ENCODE assay signal across 8 mouse cellular contexts in the genomic region with DNA sequence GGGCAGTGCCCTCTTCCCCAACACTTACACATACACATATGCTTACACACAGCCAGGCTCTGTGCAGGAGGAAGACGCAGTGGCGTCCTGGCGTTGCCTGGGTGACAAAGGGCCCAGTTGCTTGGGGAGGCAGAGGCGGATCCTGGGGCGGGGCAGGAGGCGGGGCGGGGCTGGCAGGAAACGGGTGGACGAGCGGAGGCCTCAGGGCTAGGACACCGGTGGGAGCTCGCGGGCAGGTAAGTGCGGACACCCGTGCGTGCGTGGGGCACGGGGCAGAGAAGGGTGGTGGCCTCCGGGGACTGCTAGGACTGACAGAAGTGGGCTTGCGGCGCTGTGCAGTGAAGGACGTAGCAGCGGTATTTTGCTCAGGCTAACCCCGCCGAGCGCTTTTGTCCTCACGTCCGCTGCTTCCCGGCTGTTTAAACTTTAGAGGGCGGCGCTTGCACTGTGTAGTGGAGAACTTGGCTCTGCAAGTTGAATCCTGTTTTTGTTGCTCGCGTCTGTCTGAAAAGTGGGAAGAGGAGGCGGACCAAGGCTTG. TPM values are rescaled to one million over a fixed set of nuclear protein-coding genes. Genes with fewer than 3 reads are reported as not detected.
DNase-seq lines count a peak whose midpoint lies in the region; ATAC-seq and TF ChIP-seq lines count a peak whose summit lies in the region.

A gene (plus strand): TSS at position 155 of the 539 bp plus-strand sequence.

- WGBS in hindbrain, postnatal 0 days, result under 1% methylated on average over 33 of the region's 34 CpGs

- peaks cover 1% of the 10 kb centered on the region; the same call in 1 of the 2 replicates for H3K4me1 ChIP-seq in cortical plate, adult 2 months (ENCODE audit: control insufficient read depth, insufficient read depth, low read length)
- 0 out of 2 replicates have a peak, but pooled peaks cover 6% of the 10 kb centered on the region for H3K4me1 ChIP-seq in hindbrain, postnatal 0 days (ENCODE audit: insufficient read depth, low read length)

- peak; percentile 99 for ATAC-seq in activated CD4-positive, CD25-positive, alpha-beta regulatory T cell, adult 4 months
- peak; percentile 88 for ATAC-seq in hindbrain, postnatal 0 days

- H3K9me3 ChIP-seq in hindbrain, postnatal 0 days (ENCODE audit: low read length), result no peaks in the 10 kb centered on the region

- H3K36me3 ChIP-seq in hindbrain, postnatal 0 days (ENCODE audit: insufficient read depth, low read length), result no peaks in the 10 kb centered on the region

- peak within 1 kb of the TSS; percentile 48 for H3K9ac ChIP-seq in hindbrain, postnatal 0 days (replicated peaks; ENCODE audit: low read length)

- H3K27ac ChIP-seq in cortical plate, adult 2 months (ENCODE audit: insufficient read depth, low read length), result no peak within 1 kb of the TSS
- H3K27ac ChIP-seq in hindbrain, postnatal 0 days, result peak within 1 kb of the TSS; percentile 51; the same call in 1 of the 2 replicates

- H3K4me3 ChIP-seq in cortical plate, adult 2 months (ENCODE audit: insufficient read depth, low read length), result peak within 1 kb of the TSS; percentile 68
- peak within 1 kb of the TSS; percentile 51 for H3K4me3 ChIP-seq in hindbrain, postnatal 0 days (ENCODE audit: low read length)

- no peaks in the 10 kb centered on the region for H3K27me3 ChIP-seq in hindbrain, postnatal 0 days (ENCODE audit: insufficient read depth, low read length)

- H3K4me2 ChIP-seq in hindbrain, postnatal 0 days (ENCODE audit: low read depth, low read length), result peak within 1 kb of the TSS; percentile 75

- peak; percentile 77 for DNase-seq in gastrocnemius, postnatal 10 days
- peak; percentile 59 for DNase-seq in hindbrain, postnatal 0 days (ENCODE audit: low spot score)
- peak; percentile 35 for DNase-seq in left cerebral cortex, adult 11 months (ENCODE audit: low spot score)
- peak; percentile 88 to 89 for DNase-seq in lung, postnatal 4 days
- DNase-seq in right cerebral cortex, adult 18-20 months, result peak; percentile 60
- peak; percentile 80 for DNase-seq in urinary bladder, adult 2 months (ENCODE audit: low spot score)

- TF ChIP-seq POLR2A in cortical plate, adult 2 months (IDR thresholded peaks at IDR 0.05; ENCODE audit: extremely low read depth, insufficient read depth, low read length), result no peak

- no peak for TF ChIP-seq CTCF in cortical plate, adult 2 months (IDR thresholded peaks at IDR 0.05; ENCODE audit: extremely low read depth, insufficient read depth, low read length)
- no peak for TF ChIP-seq CTCF in hindbrain, postnatal 0 days (IDR thresholded peaks at IDR 0.05; ENCODE audit: low read depth)

RNA-seq across cellular contexts. Expression of the gene that starts here (rescaled TPM):
- 10 to 100 TPM; 67.0 to 84.2 TPM for polyA plus RNA-seq in activated CD4-positive, CD25-positive, alpha-beta regulatory T cell, adult 4 months (2017; shearing (Covaris generic))
- polyA plus RNA-seq in cortical plate, adult 2 months (2012; rRNA removed), result 13.8 and 15.7 TPM in 2 replicates
- total RNA-seq in gastrocnemius, postnatal 10 days (2021), result 1 to 10 TPM; 5.6 to 8.2 TPM
- 5.0 and 10.6 TPM in 2 replicates for total RNA-seq in hindbrain, postnatal 0 days (2014; rRNA removed)
- polyA plus RNA-seq in hindbrain, postnatal 0 days (2015; fragmentation: Nextera tagmentation; extraction: Ambion mirVana), result 17.5 and 25.3 TPM in 2 replicates
- 38.2 and 48.0 TPM in 2 replicates for polyA plus RNA-seq in urinary bladder, adult 2 months (2012; rRNA removed)

Comparison
In these comparisons a context has a peak if more than half of its experiments do, and no peak if none do; other contexts are left out.
1. DNase-seq: peak in every context shown above with its lines; median percentile 88 in lung, postnatal 4 days; 80 in urinary bladder, adult 2 months; 77 in gastrocnemius, postnatal 10 days; 60 in right cerebral cortex, adult 18-20 months; 59 in hindbrain, postnatal 0 days; 35 in left cerebral cortex, adult 11 months.